In the genomic region with DNA sequence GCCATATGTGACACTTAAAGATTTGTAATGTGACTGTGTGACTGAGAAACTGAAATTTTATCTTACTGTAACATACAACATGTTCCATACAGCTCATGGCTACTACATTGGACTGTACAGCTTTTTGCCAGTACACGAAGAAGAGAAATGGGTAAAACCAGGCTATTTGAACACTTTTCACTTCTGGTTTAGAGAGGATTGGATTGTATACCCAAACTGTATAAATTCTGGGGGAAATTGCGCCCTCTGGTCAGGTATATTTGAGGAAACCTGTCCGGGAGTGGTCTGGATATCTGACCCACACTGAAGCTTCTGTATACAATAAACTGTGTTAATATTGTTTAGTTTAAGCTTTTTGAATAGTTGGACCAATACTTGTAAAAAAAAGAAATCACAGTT, we compare ENCODE assay signal across 7 mouse cellular contexts. TPM values are rescaled to one million over a fixed set of nuclear protein-coding genes. Genes with fewer than 3 reads are reported as not detected.
DNase-seq lines count a peak whose midpoint lies in the region; ATAC-seq and TF ChIP-seq lines count a peak whose summit lies in the region.

No protein-coding gene starts in this region.

- H3K27me3 ChIP-seq in neural tube, embryonic 11.5 days (ENCODE audit: control insufficient read depth, insufficient read depth, low read length), result no peaks in the 10 kb centered on the region
- no peaks in the 10 kb centered on the region for H3K27me3 ChIP-seq in forebrain, embryonic 15.5 days
- no peaks in the 10 kb centered on the region for H3K27me3 ChIP-seq in limb, embryonic 14.5 days (ENCODE audit: control insufficient read depth, insufficient read depth, low read length)
- no peaks in the 10 kb centered on the region for H3K27me3 ChIP-seq in stomach, embryonic 16.5 days (ENCODE audit: control insufficient read depth, insufficient read depth, low read length)

- WGBS in neural tube, embryonic 11.5 days, result 86% methylated on average over 3 of the region's 3 CpGs
- 73% methylated on average over 3 of the region's 3 CpGs for WGBS in forebrain, embryonic 15.5 days
- 62% methylated on average over 3 of the region's 3 CpGs for WGBS in limb, embryonic 14.5 days
- 44% methylated on average over 3 of the region's 3 CpGs for WGBS in stomach, embryonic 16.5 days

- peaks cover 6% of the 10 kb centered on the region; the same call in 1 of the 2 replicates for H3K4me1 ChIP-seq in neural tube, embryonic 11.5 days (ENCODE audit: control insufficient read depth, insufficient read depth, low read length)
- peaks cover 27% of the 10 kb centered on the region for H3K4me1 ChIP-seq in forebrain, embryonic 15.5 days
- H3K4me1 ChIP-seq in limb, embryonic 14.5 days (ENCODE audit: control insufficient read depth, insufficient read depth, low read length), result peaks cover 11% of the 10 kb centered on the region
- peaks cover 10% of the 10 kb centered on the region for H3K4me1 ChIP-seq in stomach, embryonic 16.5 days (ENCODE audit: control insufficient read depth, insufficient read depth, low read length)

- no peak for ATAC-seq in neural tube, embryonic 11.5 days (ENCODE audit: insufficient read depth, low FRiP score, low TSS enrichment)
- ATAC-seq in forebrain, embryonic 15.5 days (replicated peaks), result no peak
- no peak for ATAC-seq in limb, embryonic 14.5 days (ENCODE audit: low FRiP score, low read depth)
- no peak for ATAC-seq in stomach, embryonic 16.5 days (ENCODE audit: insufficient read depth, low FRiP score)

- DNase-seq in neural tube, embryonic 11.5 days (ENCODE audit: low spot score), result no peak
- DNase-seq in neural tube, embryonic 10.5 days (ENCODE audit: extremely low spot score, low spot score), result no peak
- DNase-seq in limb, embryonic 14.5 days (ENCODE audit: low spot score), result no peak
- DNase-seq in cerebellum, postnatal 36 days, result no peak
- DNase-seq in left cerebral cortex, adult 8-10 months (ENCODE audit: low spot score in 2 of 2), result no peak

- H3K9ac ChIP-seq in neural tube, embryonic 11.5 days (ENCODE audit: low read length), result no peak overlapping the region
- peak overlapping the region; percentile 31 for H3K9ac ChIP-seq in forebrain, embryonic 15.5 days (replicated peaks)
- 0 out of 2 replicates have a peak overlapping the region, but pooled peaks have one; percentile 7 for H3K9ac ChIP-seq in limb, embryonic 14.5 days (ENCODE audit: low read depth, low read length, severe bottlenecking)
- H3K9ac ChIP-seq in stomach, embryonic 16.5 days (ENCODE audit: low read length), result no peak overlapping the region

- H3K4me3 ChIP-seq in neural tube, embryonic 11.5 days (ENCODE audit: low read depth, low read length), result peak overlapping the region; percentile 12; the same call in 1 of the 2 replicates
- peak overlapping the region; percentile 89 for H3K4me3 ChIP-seq in forebrain, embryonic 15.5 days
- peak overlapping the region; percentile 97 for H3K4me3 ChIP-seq in limb, embryonic 14.5 days (replicated peaks; ENCODE audit: low read length)
- H3K4me3 ChIP-seq in stomach, embryonic 16.5 days (replicated peaks; ENCODE audit: low read length), result peak overlapping the region; percentile 28

- H3K4me2 ChIP-seq in neural tube, embryonic 11.5 days (ENCODE audit: low read depth), result peak overlapping the region; percentile 30; the same call in 1 of the 2 replicates
- H3K4me2 ChIP-seq in forebrain, embryonic 15.5 days (replicated peaks), result peak overlapping the region; percentile 71
- H3K4me2 ChIP-seq in limb, embryonic 14.5 days (replicated peaks; ENCODE audit: low read depth, low read length, severe bottlenecking), result peak overlapping the region; percentile 75
- H3K4me2 ChIP-seq in stomach, embryonic 16.5 days (ENCODE audit: low read depth, low read length), result peak overlapping the region; percentile 56

- no peak for TF ChIP-seq POLR2A in limb, embryonic 14.5 days (IDR thresholded peaks at IDR 0.05; ENCODE audit: borderline replicate concordance, extremely low read depth, insufficient read depth, insufficient read length)

- H3K27ac ChIP-seq in neural tube, embryonic 11.5 days (ENCODE audit: low read depth, low read length), result no peak overlapping the region
- no peak overlapping the region for H3K27ac ChIP-seq in forebrain, embryonic 15.5 days (replicated peaks)
- no peak overlapping the region for H3K27ac ChIP-seq in limb, embryonic 14.5 days (replicated peaks; ENCODE audit: low read depth, low read length)
- H3K27ac ChIP-seq in stomach, embryonic 16.5 days (ENCODE audit: low read length), result no peak overlapping the region

- H3K36me3 ChIP-seq in neural tube, embryonic 11.5 days (ENCODE audit: control insufficient read depth, insufficient read depth, low read length), result no peaks in the 10 kb centered on the region
- H3K36me3 ChIP-seq in forebrain, embryonic 15.5 days, result no peaks in the 10 kb centered on the region
- no peaks in the 10 kb centered on the region for H3K36me3 ChIP-seq in limb, embryonic 14.5 days (ENCODE audit: control insufficient read depth, insufficient read depth, low read length)
- no peaks in the 10 kb centered on the region for H3K36me3 ChIP-seq in stomach, embryonic 16.5 days (ENCODE audit: control insufficient read depth, insufficient read depth, low read length)

- no peaks in the 10 kb centered on the region for H3K9me3 ChIP-seq in neural tube, embryonic 11.5 days (ENCODE audit: control insufficient read depth, low read length)
- H3K9me3 ChIP-seq in forebrain, embryonic 15.5 days, result no peaks in the 10 kb centered on the region
- H3K9me3 ChIP-seq in limb, embryonic 14.5 days (ENCODE audit: control insufficient read depth, low read length), result no peaks in the 10 kb centered on the region
- no peaks in the 10 kb centered on the region for H3K9me3 ChIP-seq in stomach, embryonic 16.5 days (replicated peaks; ENCODE audit: control insufficient read depth, low read length)

RNA-seq across cellular contexts. Expression of gene Rsbn1, which starts 2.9 kb away (rescaled TPM):
- 22.3 and 22.6 TPM in 2 replicates for polyA plus RNA-seq in neural tube, embryonic 11.5 days (2014; fragmentation: Nextera tagmentation; extraction: Ambion mirVana)
- polyA plus RNA-seq in forebrain, embryonic 15.5 days (2015; fragmentation: Nextera tagmentation; extraction: Ambion mirVana), result 25.6 and 27.0 TPM in 2 replicates
- polyA plus RNA-seq in limb, embryonic 14.5 days (2012; rRNA removed), result 11.0 and 11.4 TPM in 2 replicates
- polyA plus RNA-seq in limb, embryonic 14.5 days (2014; fragmentation: Nextera tagmentation; extraction: Ambion mirVana), result 12.2 and 15.2 TPM in 2 replicates
- 6.3 and 7.3 TPM in 2 replicates for polyA plus RNA-seq in stomach, embryonic 16.5 days (2015; fragmentation: Nextera tagmentation; extraction: Ambion mirVana)
- 10 to 100 TPM; 22.6 to 27.1 (median 23.5) TPM for total RNA-seq in left cerebral cortex, adult 8-10 months (2022)

RNA-seq across cellular contexts. Expression of gene Phtf1, which starts 51.1 kb away (rescaled TPM):
- polyA plus RNA-seq in neural tube, embryonic 11.5 days (2014; fragmentation: Nextera tagmentation; extraction: Ambion mirVana), result 46.3 and 47.9 TPM in 2 replicates
- 26.9 and 28.9 TPM in 2 replicates for polyA plus RNA-seq in forebrain, embryonic 15.5 days (2015; fragmentation: Nextera tagmentation; extraction: Ambion mirVana)
- polyA plus RNA-seq in limb, embryonic 14.5 days (2012; rRNA removed), result 22.5 and 24.5 TPM in 2 replicates
- polyA plus RNA-seq in limb, embryonic 14.5 days (2014; fragmentation: Nextera tagmentation; extraction: Ambion mirVana), result 41.1 and 48.1 TPM in 2 replicates
- polyA plus RNA-seq in stomach, embryonic 16.5 days (2015; fragmentation: Nextera tagmentation; extraction: Ambion mirVana), result 17.3 and 17.9 TPM in 2 replicates
- total RNA-seq in left cerebral cortex, adult 8-10 months (2022), result 10 to 100 TPM; 40.9 to 44.9 (median 43.4) TPM

RNA-seq across cellular contexts. Expression of gene Ptpn22, which starts 57.2 kb away (rescaled TPM):
- polyA plus RNA-seq in neural tube, embryonic 11.5 days (2014; fragmentation: Nextera tagmentation; extraction: Ambion mirVana), result 0.24 and 0.65 TPM in 2 replicates
- 0.24 and 0.28 TPM in 2 replicates for polyA plus RNA-seq in forebrain, embryonic 15.5 days (2015; fragmentation: Nextera tagmentation; extraction: Ambion mirVana)
- 0.47 and 0.99 TPM in 2 replicates for polyA plus RNA-seq in limb, embryonic 14.5 days (2012; rRNA removed)
- 0.94 and 1.1 TPM in 2 replicates for polyA plus RNA-seq in limb, embryonic 14.5 days (2014; fragmentation: Nextera tagmentation; extraction: Ambion mirVana)
- 2.8 and 3.2 TPM in 2 replicates for polyA plus RNA-seq in stomach, embryonic 16.5 days (2015; fragmentation: Nextera tagmentation; extraction: Ambion mirVana)
- 1 to 10 TPM in 3 of 4 experiments, under 1 TPM in 1; 0.63 to 1.7 (median 1.2) TPM for total RNA-seq in left cerebral cortex, adult 8-10 months (2022)

Comparison
In these comparisons a context has a peak if more than half of its experiments do, and no peak if none do; other contexts are left out.
1. H3K4me3 ChIP-seq: peak in every context shown above with its lines; median percentile 97 in limb, embryonic 14.5 days; 89 in forebrain, embryonic 15.5 days; 28 in stomach, embryonic 16.5 days; 12 in neural tube, embryonic 11.5 days.
2. H3K9ac ChIP-seq: peak in forebrain, embryonic 15.5 days (single experiment) and limb, embryonic 14.5 days (single experiment); none in neural tube, embryonic 11.5 days (single experiment) and stomach, embryonic 16.5 days (single experiment).
3. Peak in every context shown above with its lines, with median percentiles within 50 percentile points of each other: H3K4me2 ChIP-seq.